ENCODE assay signal across 13 mouse cellular contexts in the genomic region with DNA sequence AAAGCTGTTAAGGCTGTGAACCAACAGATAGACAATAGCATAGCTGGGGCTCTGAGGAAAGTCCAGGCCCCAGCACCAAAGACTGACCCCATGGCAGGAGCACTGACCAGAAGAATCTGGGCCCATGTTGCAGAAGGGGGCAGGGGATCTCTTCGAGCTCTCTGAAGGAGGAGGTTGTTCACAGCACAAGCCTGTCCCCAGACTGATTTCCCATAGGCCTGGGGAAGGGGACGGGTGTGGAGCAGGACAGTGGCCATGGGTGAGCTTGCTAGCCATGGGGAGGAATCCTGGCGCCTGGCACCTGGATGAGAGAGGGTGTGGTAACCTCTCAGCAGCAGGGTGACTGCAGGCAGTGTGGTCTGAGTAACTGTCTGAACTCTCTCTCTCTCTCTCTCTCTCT.
A peak's percentile ranks its signal among the peaks of the same experiment; 100 is the strongest.
DNase-seq lines count a peak whose midpoint lies in the region; ATAC-seq lines count a peak whose summit lies in the region.
"Had no signal": no experiment of that assay in that cellular context is flagged by ENCODE, and none has a peak within 500 bp of the region (broad histone marks: within the 10 kb centered on the region; RNA-seq: fewer than 3 reads in every experiment).

No protein-coding gene starts in this region.

- WGBS in forebrain, embryonic 10.5 days = 10% methylated on average over 3 of the region's 3 CpGs
- WGBS in forebrain, embryonic 16.5 days = 25% methylated on average over 3 of the region's 3 CpGs
- 37% methylated on average over 3 of the region's 3 CpGs for WGBS in limb, embryonic 10.5 days
- WGBS in liver, embryonic 12.5 days (ENCODE audit: insufficient replicate concordance) = 32% methylated on average over 3 of the region's 3 CpGs

- no peaks in the 10 kb centered on the region for H3K9me3 ChIP-seq in forebrain, embryonic 10.5 days
- H3K9me3 ChIP-seq in forebrain, embryonic 16.5 days (ENCODE audit: control insufficient read depth, low read length) = no peaks in the 10 kb centered on the region
- H3K9me3 ChIP-seq in limb, embryonic 10.5 days (replicated peaks) = no peaks in the 10 kb centered on the region
- no peaks in the 10 kb centered on the region for H3K9me3 ChIP-seq in liver, embryonic 12.5 days (replicated peaks)
- H3K9me3 ChIP-seq: heart, embryonic 15.5 days had no signal

- H3K36me3 ChIP-seq in forebrain, embryonic 10.5 days (replicated peaks) = no peaks in the 10 kb centered on the region
- no peaks in the 10 kb centered on the region for H3K36me3 ChIP-seq in forebrain, embryonic 16.5 days (ENCODE audit: control insufficient read depth, insufficient read depth)
- no peaks in the 10 kb centered on the region for H3K36me3 ChIP-seq in limb, embryonic 10.5 days
- H3K36me3 ChIP-seq in liver, embryonic 12.5 days = no peaks in the 10 kb centered on the region
- H3K36me3 ChIP-seq: heart, embryonic 15.5 days had no signal

- H3K27ac ChIP-seq in forebrain, embryonic 10.5 days = peak overlapping the region; percentile 88
- no peak overlapping the region for H3K27ac ChIP-seq in forebrain, embryonic 16.5 days (ENCODE audit: low read length)
- H3K27ac ChIP-seq in limb, embryonic 10.5 days = peak overlapping the region; percentile 32; the same call in 1 of the 2 replicates
- H3K27ac ChIP-seq in liver, embryonic 12.5 days = no peak overlapping the region
- H3K27ac ChIP-seq: heart, embryonic 15.5 days had no signal

- no peak overlapping the region for H3K4me2 ChIP-seq in forebrain, embryonic 16.5 days (ENCODE audit: low read length)
- no peak overlapping the region for H3K4me2 ChIP-seq in liver, embryonic 12.5 days
- H3K4me2 ChIP-seq: heart, embryonic 15.5 days had no signal

- H3K27me3 ChIP-seq in forebrain, embryonic 10.5 days (ENCODE audit: poor library complexity, severe bottlenecking) = no peaks in the 10 kb centered on the region
- H3K27me3 ChIP-seq in forebrain, embryonic 16.5 days (replicated peaks; ENCODE audit: control insufficient read depth, insufficient read depth, low read length) = no peaks in the 10 kb centered on the region
- H3K27me3 ChIP-seq in limb, embryonic 10.5 days (ENCODE audit: low read depth, poor library complexity, severe bottlenecking) = no peaks in the 10 kb centered on the region
- no peaks in the 10 kb centered on the region for H3K27me3 ChIP-seq in liver, embryonic 12.5 days (replicated peaks)
- H3K27me3 ChIP-seq: heart, embryonic 15.5 days had no signal

- peak; percentile 61 for DNase-seq in forebrain, embryonic 10.5 days (ENCODE audit: extremely low spot score, low spot score)
- DNase-seq in retina, embryonic 14.5 days (ENCODE audit: low spot score) = peak; percentile 47
- no peak for DNase-seq in retina, postnatal 1 day
- DNase-seq in limb, embryonic 10.5 days (ENCODE audit: low spot score) = no peak
- no peak for DNase-seq in left cerebral cortex, adult 18-20 months (ENCODE audit: low spot score in 2 of 2)
- no peak for DNase-seq in layer of hippocampus, postnatal 25 days (ENCODE audit: extremely low spot score in 1 of 2, low spot score in 1 of 2)
- DNase-seq: adrenal gland, postnatal 14 days; lung, postnatal 10 days; spleen, adult 18-20 months had no signal

- peak overlapping the region; percentile 30; the same call in 1 of the 2 replicates for H3K4me3 ChIP-seq in forebrain, embryonic 10.5 days
- H3K4me3 ChIP-seq in forebrain, embryonic 16.5 days (replicated peaks; ENCODE audit: low read length) = no peak overlapping the region
- no peak overlapping the region for H3K4me3 ChIP-seq in limb, embryonic 10.5 days
- no peak overlapping the region for H3K4me3 ChIP-seq in liver, embryonic 12.5 days
- H3K4me3 ChIP-seq: heart, embryonic 15.5 days had no signal

- peaks cover 67% of the 10 kb centered on the region for H3K4me1 ChIP-seq in forebrain, embryonic 10.5 days
- H3K4me1 ChIP-seq in forebrain, embryonic 16.5 days (replicated peaks; ENCODE audit: control insufficient read depth, insufficient read depth, low read length) = peaks cover 13% of the 10 kb centered on the region
- peaks cover 16% of the 10 kb centered on the region for H3K4me1 ChIP-seq in limb, embryonic 10.5 days
- H3K4me1 ChIP-seq in liver, embryonic 12.5 days = no peaks in the 10 kb centered on the region

- no peak for ATAC-seq in forebrain, embryonic 16.5 days
- ATAC-seq in liver, embryonic 12.5 days = no peak
- ATAC-seq: inflammation-experienced regulatory T-cells, adult 6 months had no signal

- no peak overlapping the region for H3K9ac ChIP-seq in forebrain, embryonic 16.5 days (replicated peaks; ENCODE audit: low read depth, low read length)
- no peak overlapping the region for H3K9ac ChIP-seq in liver, embryonic 12.5 days
- H3K9ac ChIP-seq: heart, embryonic 15.5 days had no signal

Comparison
In these comparisons a context has a peak if more than half of its experiments do, and no peak if none do; other contexts are left out.
1. DNase-seq: peak in forebrain, embryonic 10.5 days (single experiment) and retina, embryonic 14.5 days (single experiment); none in retina, postnatal 1 day (single experiment), limb, embryonic 10.5 days (single experiment), left cerebral cortex, adult 18-20 months (0 of 2) and layer of hippocampus, postnatal 25 days (0 of 2).
2. H3K27ac ChIP-seq: peak in forebrain, embryonic 10.5 days (single experiment) and limb, embryonic 10.5 days (single experiment); none in forebrain, embryonic 16.5 days (single experiment) and liver, embryonic 12.5 days (single experiment).